30 mouse cellular contexts compared by ENCODE assay signal in genomic region chr17:17887774-17888248, GRCm38 (mm10). TPM values are rescaled to one million over a fixed set of nuclear protein-coding genes. Genes with fewer than 3 reads are reported as not detected.
"Had no signal": no experiment of that assay in that cellular context is flagged by ENCODE, and none has a peak within 500 bp of the region (broad histone marks: within the 10 kb centered on the region; RNA-seq: fewer than 3 reads in every experiment).

Gene Fpr2 (plus strand): TSS chr17:17887824.
Gene Fpr3 (plus strand): TSS chr17:17887852.

- H3K9ac ChIP-seq: limb, embryonic 13.5 days; liver, embryonic 13.5 days; lung, embryonic 15.5 days; midbrain, embryonic 13.5 days; neural tube, embryonic 13.5 days had no signal

- H3K4me3 ChIP-seq: layer of hippocampus, adult 2 months; limb, embryonic 10.5 days; limb, embryonic 13.5 days; liver, embryonic 13.5 days; lung, embryonic 15.5 days; midbrain, embryonic 13.5 days; myocyte; neural tube, embryonic 13.5 days had no signal

- H3K9me3 ChIP-seq: limb, embryonic 10.5 days; limb, embryonic 13.5 days; liver, embryonic 13.5 days; lung, embryonic 15.5 days; midbrain, embryonic 13.5 days; neural tube, embryonic 13.5 days had no signal

- H3K27ac ChIP-seq: kidney, postnatal 0 days; layer of hippocampus, adult 2 months; limb, embryonic 10.5 days; limb, embryonic 13.5 days; liver, embryonic 13.5 days; lung, embryonic 15.5 days; midbrain, embryonic 13.5 days; neural tube, embryonic 13.5 days had no signal

- DNase-seq: kidney, adult 2 months; kidney, postnatal 25 days; layer of hippocampus, adult 9-11 months; liver; liver, embryonic 13.5 days; lung, postnatal 36 days; thymus, adult 18-20 months; thymus, postnatal 36 days had no signal

- ATAC-seq: midbrain, embryonic 13.5 days; midbrain, embryonic 16.5 days had no signal

- H3K4me2 ChIP-seq: limb, embryonic 13.5 days; liver, embryonic 13.5 days; lung, embryonic 15.5 days; midbrain, embryonic 13.5 days; neural tube, embryonic 13.5 days had no signal

- H3K4me1 ChIP-seq: limb, embryonic 10.5 days; limb, embryonic 13.5 days; liver, embryonic 13.5 days; lung, embryonic 15.5 days; midbrain, embryonic 13.5 days; neural tube, embryonic 13.5 days had no signal

- H3K27me3 ChIP-seq: limb, embryonic 13.5 days; liver, embryonic 13.5 days; lung, embryonic 15.5 days; midbrain, embryonic 13.5 days; neural tube, embryonic 13.5 days had no signal

- H3K36me3 ChIP-seq: limb, embryonic 10.5 days; limb, embryonic 13.5 days; liver, embryonic 13.5 days; lung, embryonic 15.5 days; midbrain, embryonic 13.5 days; neural tube, embryonic 13.5 days had no signal

RNA-seq across cellular contexts. Expression of gene Fpr2, which starts in this region (rescaled TPM):
- total RNA-seq: layer of hippocampus, adult 2 months; layer of hippocampus, postnatal 25 days; left cerebral cortex, adult 18-20 months; left cerebral cortex, postnatal 25 days had no signal
- polyA plus RNA-seq: limb, embryonic 13.5 days; midbrain, embryonic 13.5 days; myocyte; testis, adult 2 months had no signal

RNA-seq across cellular contexts. Expression of gene Fpr3, which starts in this region (rescaled TPM):
- total RNA-seq: layer of hippocampus, adult 2 months; layer of hippocampus, postnatal 25 days; left cerebral cortex, adult 18-20 months; left cerebral cortex, postnatal 25 days; monocyte, adult 5-6 weeks; neutrophil, adult 5-6 weeks had no signal
- polyA plus RNA-seq: kidney, adult 2 months; kidney, embryonic 14.5 days; kidney, postnatal 0 days; large intestine, adult 2 months; limb, embryonic 10.5 days; limb, embryonic 13.5 days; liver, embryonic 13.5 days; liver, embryonic 16.5 days; lung, embryonic 15.5 days; midbrain, embryonic 13.5 days; midbrain, embryonic 16.5 days; myocyte; neural tube, embryonic 13.5 days; small intestine, adult 2 months; spleen, adult 2 months; stomach, embryonic 16.5 days; testis, adult 2 months; urinary bladder, adult 2 months had no signal
